ENCODE assay signal across 15 mouse cellular contexts in the genomic region with DNA sequence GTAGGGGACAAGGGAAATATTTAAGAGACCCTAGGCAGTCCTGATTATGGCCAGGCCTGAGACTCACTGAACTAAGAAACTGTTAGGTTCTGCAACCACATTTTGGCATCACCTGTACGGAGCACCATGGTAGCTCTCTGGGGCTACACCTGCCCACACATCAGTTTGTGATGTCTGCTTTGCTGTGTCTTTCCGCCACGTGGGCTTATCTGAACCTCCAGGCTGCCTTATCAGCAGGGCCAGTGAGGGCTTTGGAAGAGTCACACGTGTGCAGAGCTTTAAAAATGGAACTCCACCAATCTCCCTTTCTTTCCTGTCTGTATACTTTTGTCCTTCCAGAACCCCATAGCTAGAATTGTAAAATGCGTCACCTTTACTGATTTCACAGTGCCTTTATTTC. TPM values are rescaled to one million over a fixed set of nuclear protein-coding genes. Genes with fewer than 3 reads are reported as not detected.
DNase-seq lines count a peak whose midpoint lies in the region; ATAC-seq lines count a peak whose summit lies in the region.
"Had no signal": no experiment of that assay in that cellular context is flagged by ENCODE, and none has a peak within 500 bp of the region (broad histone marks: within the 10 kb centered on the region; RNA-seq: fewer than 3 reads in every experiment).

No protein-coding gene starts in this region.

- H3K36me3 ChIP-seq in heart, embryonic 13.5 days = no peaks in the 10 kb centered on the region
- no peaks in the 10 kb centered on the region for H3K36me3 ChIP-seq in intestine, embryonic 16.5 days (ENCODE audit: control insufficient read depth, insufficient read depth, low read length)
- H3K36me3 ChIP-seq: limb, embryonic 15.5 days; midbrain, embryonic 15.5 days had no signal

- peaks cover 41% of the 10 kb centered on the region for H3K4me1 ChIP-seq in heart, embryonic 13.5 days
- peaks cover 8% of the 10 kb centered on the region for H3K4me1 ChIP-seq in intestine, embryonic 16.5 days (ENCODE audit: control insufficient read depth, insufficient read depth, low read length)

- H3K9ac ChIP-seq in heart, embryonic 13.5 days = no peak overlapping the region
- no peak overlapping the region for H3K9ac ChIP-seq in intestine, embryonic 16.5 days (ENCODE audit: low read depth, low read length)
- H3K9ac ChIP-seq: limb, embryonic 15.5 days; midbrain, embryonic 15.5 days had no signal

- intact Hi-C loops in gastrocnemius, postnatal 14 days (cut with DNase I; ENCODE audit: low total_unique reads) = no loop called here

- 0 out of 2 replicates have a peak overlapping the region, but pooled peaks have one; percentile 16 for H3K27ac ChIP-seq in heart, embryonic 13.5 days (replicated peaks)
- H3K27ac ChIP-seq in intestine, embryonic 16.5 days (ENCODE audit: low read length) = no peak overlapping the region
- H3K27ac ChIP-seq: left cerebral cortex, adult 2 months; limb, embryonic 15.5 days; midbrain, embryonic 15.5 days had no signal

- DNase-seq in heart, adult 9 months (ENCODE audit: low spot score in 2 of 2) = no peak
- peak; percentile 88 for DNase-seq in c-Kit-negative CD71-positive TER-119-positive erythroid progenitor cells, embryonic 14.5 days (ENCODE audit: low read depth, low spot score)
- no peak for DNase-seq in right cerebral cortex, postnatal 14 days
- no peak for DNase-seq in thymus, postnatal 0 days (ENCODE audit: low spot score)
- DNase-seq in gastrocnemius, postnatal 14 days = no peak
- DNase-seq: cerebellum, adult 9-10 months; embryo, embryonic 11 days; kidney, adult 2 months; lung, postnatal 4 days had no signal

- H3K4me3 ChIP-seq in heart, embryonic 13.5 days = no peak overlapping the region
- H3K4me3 ChIP-seq in intestine, embryonic 16.5 days (ENCODE audit: low read length) = no peak overlapping the region
- H3K4me3 ChIP-seq: left cerebral cortex, adult 2 months; limb, embryonic 15.5 days; midbrain, embryonic 15.5 days had no signal

- 20% methylated on average over 5 of the region's 5 CpGs for WGBS in heart, embryonic 13.5 days
- 71% methylated on average over 5 of the region's 5 CpGs for WGBS in intestine, embryonic 16.5 days

- ATAC-seq in heart, embryonic 13.5 days (ENCODE audit: extremely low read depth, insufficient number of reproducible peaks, low FRiP score, low TSS enrichment) = peak; percentile 67; the same call in 1 of the 2 replicates
- peak; percentile 69 for ATAC-seq in intestine, embryonic 16.5 days
- peak; percentile 33; the same call in 1 of the 2 replicates for ATAC-seq in megakaryocyte, adult 5-6 weeks (ENCODE audit: poor library complexity, severe bottlenecking)
- ATAC-seq: midbrain, embryonic 15.5 days had no signal

- peak overlapping the region; percentile 8; the same call in 1 of the 2 replicates for H3K4me2 ChIP-seq in heart, embryonic 13.5 days
- H3K4me2 ChIP-seq in intestine, embryonic 16.5 days (ENCODE audit: low read depth, low read length) = no peak overlapping the region
- H3K4me2 ChIP-seq: limb, embryonic 15.5 days; midbrain, embryonic 15.5 days had no signal

- H3K9me3 ChIP-seq in heart, embryonic 13.5 days = no peaks in the 10 kb centered on the region
- no peaks in the 10 kb centered on the region for H3K9me3 ChIP-seq in intestine, embryonic 16.5 days (ENCODE audit: control insufficient read depth, low read length)
- H3K9me3 ChIP-seq: limb, embryonic 15.5 days; midbrain, embryonic 15.5 days had no signal

- no peaks in the 10 kb centered on the region for H3K27me3 ChIP-seq in heart, embryonic 13.5 days (replicated peaks)
- no peaks in the 10 kb centered on the region for H3K27me3 ChIP-seq in intestine, embryonic 16.5 days (replicated peaks; ENCODE audit: control insufficient read depth, insufficient read depth, low read length)
- H3K27me3 ChIP-seq: limb, embryonic 15.5 days; midbrain, embryonic 15.5 days had no signal

RNA-seq across cellular contexts. Expression of a gene that starts 8.4 kb away (rescaled TPM):
- polyA plus RNA-seq in heart, embryonic 13.5 days (2015; fragmentation: Nextera tagmentation; extraction: Ambion mirVana) = 57.1 and 60.2 TPM in 2 replicates
- 69.8 and 75.7 TPM in 2 replicates for polyA plus RNA-seq in intestine, embryonic 16.5 days (2015; fragmentation: Nextera tagmentation; extraction: Ambion mirVana)
- 34.2 and 38.5 TPM in 2 replicates for total RNA-seq in megakaryocyte, adult 5-6 weeks (2015)
- total RNA-seq in megakaryocyte, adult 5-6 weeks (2017) = 13.3 and 15.0 TPM in 2 replicates
- 93.2 and 94.0 TPM in 2 replicates for polyA plus RNA-seq in thymus, postnatal 0 days (2015; fragmentation: Nextera tagmentation; extraction: Ambion mirVana)
- 10 to 100 TPM; 21.1 to 22.6 TPM for total RNA-seq in gastrocnemius, postnatal 14 days (2021)

RNA-seq across cellular contexts. Expression of a gene that starts 23.0 kb away (rescaled TPM):
- polyA plus RNA-seq in heart, embryonic 13.5 days (2015; fragmentation: Nextera tagmentation; extraction: Ambion mirVana) = 0.32 and 0.78 TPM in 2 replicates
- 3.0 and 4.0 TPM in 2 replicates for polyA plus RNA-seq in intestine, embryonic 16.5 days (2015; fragmentation: Nextera tagmentation; extraction: Ambion mirVana)
- 1.9 and 2.5 TPM in 2 replicates for total RNA-seq in megakaryocyte, adult 5-6 weeks (2015)
- 2.1 and 3.7 TPM in 2 replicates for total RNA-seq in megakaryocyte, adult 5-6 weeks (2017)
- 34.2 and 34.8 TPM in 2 replicates for polyA plus RNA-seq in thymus, postnatal 0 days (2015; fragmentation: Nextera tagmentation; extraction: Ambion mirVana)
- under 1 TPM; 0.49 to 0.62 TPM for total RNA-seq in gastrocnemius, postnatal 14 days (2021)

RNA-seq across cellular contexts. Expression of a gene that starts 45.3 kb away (rescaled TPM):
- 2.3 and 2.6 TPM in 2 replicates for polyA plus RNA-seq in heart, embryonic 13.5 days (2015; fragmentation: Nextera tagmentation; extraction: Ambion mirVana)
- polyA plus RNA-seq in intestine, embryonic 16.5 days (2015; fragmentation: Nextera tagmentation; extraction: Ambion mirVana) = 2.4 and 2.8 TPM in 2 replicates
- total RNA-seq in megakaryocyte, adult 5-6 weeks (2015) = 10.2 and 11.7 TPM in 2 replicates
- 9.1 and 13.4 TPM in 2 replicates for total RNA-seq in megakaryocyte, adult 5-6 weeks (2017)
- 2.2 and 2.6 TPM in 2 replicates for polyA plus RNA-seq in thymus, postnatal 0 days (2015; fragmentation: Nextera tagmentation; extraction: Ambion mirVana)
- total RNA-seq in gastrocnemius, postnatal 14 days (2021) = 10 to 100 TPM in 1 of 2 experiments, 1 to 10 TPM in 1; 4.0 to 15.3 TPM
